15 mouse cellular contexts compared by ENCODE assay signal in genomic region chr10:22782684-22783083, GRCm38 (mm10). TPM values are rescaled to one million over a fixed set of nuclear protein-coding genes. Genes with fewer than 3 reads are reported as not detected.
A peak's percentile ranks its signal among the peaks of the same experiment; 100 is the strongest.
DNase-seq lines count a peak whose midpoint lies in the region; ATAC-seq and TF ChIP-seq lines count a peak whose summit lies in the region.
"Had no signal": no experiment of that assay in that cellular context is flagged by ENCODE, and none has a peak within 500 bp of the region (broad histone marks: within the 10 kb centered on the region; RNA-seq: fewer than 3 reads in every experiment).

No protein-coding gene starts in this region.

- H3K27ac ChIP-seq in forebrain, postnatal 0 days (ENCODE audit: low read depth, low read length) = no peak overlapping the region
- H3K27ac ChIP-seq in forebrain, embryonic 16.5 days (ENCODE audit: low read length) = no peak overlapping the region
- no peak overlapping the region for H3K27ac ChIP-seq in kidney, embryonic 14.5 days (ENCODE audit: low read depth, low read length)
- H3K27ac ChIP-seq: forebrain, embryonic 15.5 days; limb, embryonic 13.5 days; stomach, embryonic 15.5 days had no signal

- no peak overlapping the region for H3K9ac ChIP-seq in forebrain, postnatal 0 days
- H3K9ac ChIP-seq in forebrain, embryonic 16.5 days (replicated peaks; ENCODE audit: low read depth, low read length) = no peak overlapping the region
- H3K9ac ChIP-seq in kidney, embryonic 14.5 days (ENCODE audit: low read depth, low read length) = no peak overlapping the region
- H3K9ac ChIP-seq: forebrain, embryonic 15.5 days; limb, embryonic 13.5 days; stomach, embryonic 15.5 days had no signal

- TF ChIP-seq CTCF in forebrain, postnatal 0 days (IDR thresholded peaks at IDR 0.05; ENCODE audit: low read depth) = peak; percentile 35

- no peaks in the 10 kb centered on the region for H3K36me3 ChIP-seq in forebrain, postnatal 0 days (ENCODE audit: insufficient read depth)
- no peaks in the 10 kb centered on the region for H3K36me3 ChIP-seq in forebrain, embryonic 16.5 days (ENCODE audit: control insufficient read depth, insufficient read depth)
- no peaks in the 10 kb centered on the region for H3K36me3 ChIP-seq in kidney, embryonic 14.5 days (ENCODE audit: control insufficient read depth, insufficient read depth, low read length)
- H3K36me3 ChIP-seq: forebrain, embryonic 15.5 days; limb, embryonic 13.5 days; stomach, embryonic 15.5 days had no signal

- H3K4me1 ChIP-seq in forebrain, postnatal 0 days (ENCODE audit: insufficient read depth) = no peaks in the 10 kb centered on the region
- no peaks in the 10 kb centered on the region for H3K4me1 ChIP-seq in forebrain, embryonic 16.5 days (replicated peaks; ENCODE audit: control insufficient read depth, insufficient read depth, low read length)
- H3K4me1 ChIP-seq in kidney, embryonic 14.5 days (ENCODE audit: control insufficient read depth, insufficient read depth, low read length) = no peaks in the 10 kb centered on the region
- H3K4me1 ChIP-seq: forebrain, embryonic 15.5 days; limb, embryonic 13.5 days had no signal

- no peaks in the 10 kb centered on the region for H3K9me3 ChIP-seq in forebrain, postnatal 0 days (ENCODE audit: low read length)
- H3K9me3 ChIP-seq in forebrain, embryonic 16.5 days (ENCODE audit: control insufficient read depth, low read length) = no peaks in the 10 kb centered on the region
- H3K9me3 ChIP-seq in kidney, embryonic 14.5 days (ENCODE audit: control insufficient read depth, low read length) = no peaks in the 10 kb centered on the region
- H3K9me3 ChIP-seq: forebrain, embryonic 15.5 days; limb, embryonic 13.5 days; stomach, embryonic 15.5 days had no signal

- no peaks in the 10 kb centered on the region for H3K27me3 ChIP-seq in forebrain, postnatal 0 days (ENCODE audit: insufficient read depth, low read length)
- no peaks in the 10 kb centered on the region for H3K27me3 ChIP-seq in forebrain, embryonic 16.5 days (replicated peaks; ENCODE audit: control insufficient read depth, insufficient read depth, low read length)
- no peaks in the 10 kb centered on the region for H3K27me3 ChIP-seq in kidney, embryonic 14.5 days (ENCODE audit: control insufficient read depth, insufficient read depth, low read length)
- H3K27me3 ChIP-seq: forebrain, embryonic 15.5 days; stomach, embryonic 15.5 days had no signal

- no peak for ATAC-seq in forebrain, postnatal 0 days
- no peak for ATAC-seq in forebrain, embryonic 16.5 days
- ATAC-seq in kidney, embryonic 14.5 days (ENCODE audit: low FRiP score, low TSS enrichment) = no peak
- ATAC-seq: forebrain, embryonic 15.5 days had no signal

- H3K4me2 ChIP-seq in forebrain, postnatal 0 days (ENCODE audit: low read depth) = no peak overlapping the region
- H3K4me2 ChIP-seq in forebrain, embryonic 16.5 days (ENCODE audit: low read length) = no peak overlapping the region
- no peak overlapping the region for H3K4me2 ChIP-seq in kidney, embryonic 14.5 days (replicated peaks; ENCODE audit: low read depth, low read length)
- H3K4me2 ChIP-seq: forebrain, embryonic 15.5 days; limb, embryonic 13.5 days; stomach, embryonic 15.5 days had no signal

- no peak overlapping the region for H3K4me3 ChIP-seq in forebrain, postnatal 0 days (ENCODE audit: low read depth, low read length)
- H3K4me3 ChIP-seq in forebrain, embryonic 16.5 days (replicated peaks; ENCODE audit: low read length) = no peak overlapping the region
- H3K4me3 ChIP-seq in kidney, embryonic 14.5 days (ENCODE audit: low read length) = no peak overlapping the region
- H3K4me3 ChIP-seq: forebrain, embryonic 15.5 days; limb, embryonic 13.5 days; stomach, embryonic 15.5 days had no signal

- DNase-seq in forebrain, postnatal 0 days = no peak
- DNase-seq in kidney, adult 9 months = peak; percentile 12
- DNase-seq in 416B (ENCODE audit: low read depth) = peak; percentile 30
- DNase-seq in embryo, embryonic 11 days = peak; percentile 26
- DNase-seq in thymus, adult 18-20 months = no peak
- no peak for DNase-seq in layer of hippocampus, adult 9-11 months
- DNase-seq: cerebellum, adult 9-10 months; layer of hippocampus, postnatal 36 days; right cerebral cortex, postnatal 4 days had no signal

- WGBS in forebrain, postnatal 0 days = 56% methylated on average over 3 of the region's 3 CpGs
- WGBS in forebrain, embryonic 16.5 days = 65% methylated on average over 3 of the region's 3 CpGs
- WGBS in kidney, embryonic 14.5 days = 50% methylated on average over 3 of the region's 3 CpGs

RNA-seq across cellular contexts. Expression of gene Tcf21, which starts 37.3 kb away (rescaled TPM):
- not detected in 2 replicates for total RNA-seq in forebrain, postnatal 0 days (2014; rRNA removed)
- polyA plus RNA-seq in forebrain, postnatal 0 days (2015; fragmentation: Nextera tagmentation; extraction: Ambion mirVana) = 0.21 and 0.24 TPM in 2 replicates
- 0.22 and 0.71 TPM in 2 replicates for polyA plus RNA-seq in forebrain, embryonic 16.5 days (2015; fragmentation: Nextera tagmentation; extraction: Ambion mirVana)
- polyA plus RNA-seq in kidney, embryonic 14.5 days (2014; fragmentation: Nextera tagmentation; extraction: Ambion mirVana) = 331 and 384 TPM in 2 replicates
- total RNA-seq: layer of hippocampus, postnatal 36 days; megakaryocyte progenitor cell, adult 5-6 weeks had no signal

RNA-seq across cellular contexts. Expression of gene Tbpl1, which starts 50.9 kb away (rescaled TPM):
- total RNA-seq in forebrain, postnatal 0 days (2014; rRNA removed) = 47.7 and 60.0 TPM in 2 replicates
- polyA plus RNA-seq in forebrain, postnatal 0 days (2015; fragmentation: Nextera tagmentation; extraction: Ambion mirVana) = 55.1 and 70.9 TPM in 2 replicates
- polyA plus RNA-seq in forebrain, embryonic 16.5 days (2015; fragmentation: Nextera tagmentation; extraction: Ambion mirVana) = 110 and 114 TPM in 2 replicates
- polyA plus RNA-seq in kidney, embryonic 14.5 days (2014; fragmentation: Nextera tagmentation; extraction: Ambion mirVana) = 73.3 and 75.9 TPM in 2 replicates

Comparison
In these comparisons a context has a peak if more than half of its experiments do, and no peak if none do; other contexts are left out.
1. DNase-seq: peak in kidney, adult 9 months (single experiment), 416B (single experiment) and embryo, embryonic 11 days (single experiment); none in forebrain, postnatal 0 days (single experiment), thymus, adult 18-20 months (0 of 2) and layer of hippocampus, adult 9-11 months (single experiment).
2. RNA of gene Tcf21, which starts 37.3 kb away (polyA plus RNA-seq): 331 to 384 TPM in kidney, embryonic 14.5 days; 0.21 to 0.24 TPM in forebrain, postnatal 0 days and 0.22 to 0.71 TPM in forebrain, embryonic 16.5 days; every median in the first group is over 100 times any median in the second.